Mouse (Mus musculus) heart, adult 9 months (tissue): ENCODE measurements around the gene Maats1.

Experiments used
- DNase-seq, 2 experiments: peaks; one replicate each; pipeline ENCODE4 v3.0.0; 2022; ENCODE audit warnings: low spot score in 2 of 2

Gene Maats1

DNA sequence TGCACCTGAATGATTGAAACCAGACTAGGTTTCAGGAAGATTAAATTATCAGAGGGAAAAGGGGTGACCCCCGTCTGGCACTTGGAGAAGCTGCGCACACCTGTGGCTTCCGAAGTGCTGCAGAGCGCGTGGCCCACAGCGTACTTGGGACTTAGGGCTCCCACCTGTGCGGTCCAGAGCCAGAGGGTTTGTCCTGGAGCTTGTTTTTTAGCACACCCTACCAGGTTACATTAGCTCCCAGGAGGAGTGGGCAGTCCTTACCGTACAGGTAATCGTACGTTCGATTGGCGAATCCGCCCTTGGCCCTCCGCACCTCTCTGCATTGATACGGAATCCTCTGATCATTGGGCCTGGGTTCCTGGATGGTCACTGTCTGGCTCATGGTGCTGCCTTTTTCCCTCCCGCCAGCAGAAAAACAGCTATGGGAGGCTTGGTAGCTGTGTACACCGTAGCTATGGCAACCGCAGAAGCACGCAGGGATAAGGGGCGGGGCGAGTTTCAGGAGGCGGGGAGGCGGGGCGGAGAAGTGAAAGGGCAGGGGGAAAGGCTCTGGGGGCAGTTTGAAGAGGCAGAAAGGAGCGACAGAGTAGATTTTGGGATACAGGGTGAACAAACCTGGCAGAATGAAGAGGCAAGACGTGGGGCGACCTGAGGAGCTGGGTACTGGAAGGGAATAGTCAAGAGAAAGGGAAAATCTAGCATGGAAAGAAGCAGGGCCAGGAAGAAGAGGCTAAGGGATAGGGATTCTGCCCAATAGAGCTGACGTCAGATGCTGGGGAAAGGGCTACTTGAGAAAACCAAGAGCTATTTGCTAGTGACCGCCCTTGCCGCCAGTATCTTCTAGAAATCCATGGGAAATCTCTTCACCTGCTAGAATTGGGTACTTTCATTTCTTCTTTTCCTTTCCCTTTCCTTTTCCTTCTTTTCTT lies at the start of gene Maats1:
Gene Maats1 (minus strand): TSS at position 748 of the 929 bp plus-strand sequence.
- peak; percentile 66 to 80 for DNase-seq

DNA sequence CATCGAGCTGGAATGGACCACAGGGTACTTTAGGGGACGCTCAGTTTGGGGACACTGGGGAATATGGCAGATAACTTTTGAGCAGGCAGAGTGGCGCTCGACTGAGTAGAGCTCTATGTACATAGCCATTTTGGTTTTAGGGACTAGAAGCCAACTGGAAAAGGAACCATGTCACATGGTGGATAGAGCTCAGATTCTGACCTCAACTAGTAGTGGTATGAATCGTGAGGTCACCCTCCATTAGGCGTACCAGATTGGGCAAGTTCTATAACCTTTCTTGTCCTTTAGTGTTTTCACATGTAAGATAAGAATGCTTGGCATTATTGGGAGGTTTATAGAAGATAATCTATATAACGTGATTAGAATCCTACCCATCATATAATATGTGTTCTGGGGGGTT lies 48.4 kb upstream of the Maats1 start:
- DNase-seq: no peak

DNA sequence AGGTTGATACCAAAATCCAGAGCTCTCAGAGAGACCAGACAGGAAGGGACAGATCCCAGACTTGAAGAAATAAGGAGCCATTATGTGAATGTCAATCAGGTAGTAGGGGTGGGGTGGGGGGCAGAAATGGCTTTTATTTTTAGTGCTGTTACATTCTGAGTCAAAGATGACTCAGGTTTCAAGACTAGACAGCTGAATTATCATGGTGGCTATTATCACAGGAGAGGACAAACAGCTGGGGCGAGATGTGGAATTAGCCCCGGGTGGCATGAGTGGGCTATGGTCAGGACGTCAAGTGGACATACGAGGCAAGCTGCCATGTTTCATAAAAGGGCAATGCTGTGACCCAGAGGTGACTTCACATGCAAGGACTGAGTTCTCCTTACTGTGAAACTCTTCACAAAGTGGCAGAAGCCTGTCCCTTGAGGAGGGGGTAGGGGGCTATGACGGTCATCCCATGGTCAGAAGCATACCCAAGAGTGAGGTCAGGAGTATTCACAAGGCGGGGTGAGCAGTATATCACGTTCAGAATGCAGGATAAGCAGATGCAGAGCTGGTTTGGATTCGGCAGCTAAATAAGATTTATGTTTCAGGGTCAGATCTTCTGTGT lies 47.4 kb upstream of the Maats1 start:
- DNase-seq: no peak

DNA sequence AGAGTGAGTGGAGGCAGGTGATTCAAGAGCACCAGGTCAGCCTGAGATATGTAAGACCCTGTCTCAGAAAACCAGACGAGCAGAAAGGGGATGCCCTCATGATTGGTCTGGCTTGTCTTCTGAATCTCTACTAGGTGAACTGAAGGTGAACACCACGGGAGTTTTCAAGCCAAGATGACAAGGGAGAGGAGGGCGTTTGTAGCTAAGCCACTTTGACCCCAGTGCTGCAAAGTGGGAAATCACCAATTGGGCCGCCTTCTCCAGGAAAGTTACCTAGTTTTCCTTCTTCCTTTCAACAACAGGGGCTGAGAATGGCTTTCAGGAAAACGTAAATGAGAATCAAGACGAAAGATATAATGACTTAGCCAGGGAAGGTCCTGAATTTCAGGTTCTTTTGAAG lies 46.8 kb upstream of the Maats1 start:
- DNase-seq: no peak

DNA sequence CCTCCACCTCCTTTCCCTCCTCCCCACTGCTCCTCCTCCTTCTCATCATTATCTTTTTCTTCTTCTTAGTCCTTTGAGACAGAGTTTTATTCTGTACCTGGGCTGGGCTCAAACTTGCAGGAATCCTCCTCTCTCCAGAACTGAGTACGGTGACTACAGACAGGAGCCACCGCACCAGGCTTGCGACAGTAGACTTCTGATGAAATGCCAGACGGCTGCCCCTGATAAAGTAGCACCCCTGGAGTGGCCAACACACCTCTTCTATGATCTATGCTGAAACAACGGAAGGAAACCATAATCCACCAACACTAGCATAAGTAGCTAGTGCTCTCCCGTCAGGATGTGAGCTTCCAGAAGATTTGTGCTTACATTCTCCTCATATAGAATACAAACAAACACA lies 45.4 kb upstream of the Maats1 start:
- DNase-seq: no peak

DNA sequence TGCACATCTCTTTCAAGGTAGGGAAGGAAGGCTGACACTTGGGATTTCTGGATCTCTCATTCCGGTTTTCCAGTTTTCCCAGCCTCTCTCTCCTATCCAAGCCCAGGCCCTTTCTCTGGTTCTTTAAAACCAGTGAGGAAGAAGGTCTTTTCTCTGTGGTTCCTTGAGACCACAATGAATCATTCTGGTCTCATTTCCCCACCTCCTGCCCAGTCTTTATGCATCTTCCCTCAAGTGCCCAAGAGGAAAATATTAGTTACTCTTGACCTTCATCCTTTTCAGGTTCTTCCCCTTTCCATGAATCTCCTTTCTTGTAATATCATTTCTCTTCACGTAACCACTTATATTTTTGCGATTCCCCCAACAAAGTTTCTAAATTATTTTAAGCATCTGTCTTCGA lies 43.8 kb upstream of the Maats1 start:
- no peak for DNase-seq

DNA sequence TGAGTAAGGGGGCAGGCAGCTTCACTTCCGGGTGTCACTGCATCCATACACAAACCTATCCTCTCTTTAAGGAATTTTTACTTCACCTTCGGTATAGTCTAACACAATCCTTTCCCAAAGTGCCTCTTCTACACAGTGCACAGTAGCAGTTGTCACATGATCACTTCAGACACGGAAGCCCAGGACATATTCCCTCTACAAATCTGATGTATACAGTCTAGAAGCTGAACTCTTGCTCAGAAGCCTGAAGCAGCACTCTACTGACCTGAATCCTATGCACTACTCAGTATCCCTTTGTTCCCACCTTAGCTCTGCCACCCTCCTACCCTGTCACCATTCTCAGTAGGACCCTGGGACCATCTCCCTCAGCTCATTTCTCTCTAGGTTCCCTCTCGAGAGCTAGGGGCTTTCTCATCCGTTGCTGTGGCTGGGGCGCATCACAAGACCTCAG lies 43.3 kb upstream of the Maats1 start:
- DNase-seq: no peak

DNA sequence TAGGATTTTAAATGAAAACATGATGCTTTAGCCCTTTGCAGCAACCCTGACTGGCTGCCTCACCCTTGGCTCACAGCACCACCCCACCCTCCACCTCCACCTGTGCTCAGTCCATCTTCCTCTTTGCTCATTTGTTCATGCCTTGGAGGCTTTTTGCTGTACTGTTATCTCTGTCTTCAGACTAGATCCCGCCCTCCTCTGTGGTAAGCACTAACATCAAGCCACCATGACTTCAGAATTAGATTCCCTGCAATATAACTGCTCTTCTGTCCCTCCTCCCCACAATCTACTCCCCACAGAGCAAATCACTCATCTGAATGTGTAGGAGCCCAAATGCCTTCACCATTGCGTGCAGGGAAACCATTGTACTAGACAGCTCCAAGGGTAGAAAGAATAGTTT lies 41.7 kb upstream of the Maats1 start:
- no peak for DNase-seq

DNA sequence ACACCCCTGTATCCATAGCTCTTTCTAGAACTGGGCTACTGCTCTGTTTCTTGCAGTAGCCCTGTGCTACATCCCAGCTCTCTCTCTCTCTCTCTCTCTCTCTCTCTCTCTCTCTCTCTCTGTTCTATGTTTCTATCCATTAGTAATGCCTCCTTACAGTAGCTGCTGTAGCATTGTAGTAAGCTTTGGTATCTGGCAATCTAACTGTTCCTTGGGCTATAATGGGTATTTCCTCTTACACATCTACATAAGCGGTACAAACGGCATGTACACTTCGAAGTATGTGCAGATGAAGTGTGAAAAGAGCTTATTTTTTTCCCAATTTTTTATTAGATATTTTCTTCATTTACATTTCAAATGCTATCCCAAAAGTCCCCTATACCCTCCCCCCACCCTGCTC lies 38.0 kb upstream of the Maats1 start:
- no peak for DNase-seq

DNA sequence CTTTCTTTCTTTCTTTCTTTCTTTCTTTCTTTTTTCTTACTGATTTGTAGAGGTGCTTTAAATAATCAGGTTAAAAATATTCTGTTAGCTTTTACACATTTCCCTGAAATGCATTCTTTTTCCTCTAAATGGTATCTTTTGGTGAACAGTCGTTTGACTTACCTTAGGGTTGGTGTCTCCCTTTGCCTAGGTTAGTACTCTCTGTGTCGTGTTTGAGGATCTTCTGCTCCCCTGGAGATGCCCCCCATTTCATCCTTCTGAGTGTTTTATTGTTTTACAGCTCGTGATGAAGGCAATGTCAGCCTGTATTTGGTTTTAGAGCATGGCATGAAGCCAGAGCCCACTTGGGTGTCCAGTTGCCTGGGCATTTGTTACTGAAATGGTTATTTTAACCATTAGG lies 37.5 kb upstream of the Maats1 start:
- DNase-seq: no peak

DNA sequence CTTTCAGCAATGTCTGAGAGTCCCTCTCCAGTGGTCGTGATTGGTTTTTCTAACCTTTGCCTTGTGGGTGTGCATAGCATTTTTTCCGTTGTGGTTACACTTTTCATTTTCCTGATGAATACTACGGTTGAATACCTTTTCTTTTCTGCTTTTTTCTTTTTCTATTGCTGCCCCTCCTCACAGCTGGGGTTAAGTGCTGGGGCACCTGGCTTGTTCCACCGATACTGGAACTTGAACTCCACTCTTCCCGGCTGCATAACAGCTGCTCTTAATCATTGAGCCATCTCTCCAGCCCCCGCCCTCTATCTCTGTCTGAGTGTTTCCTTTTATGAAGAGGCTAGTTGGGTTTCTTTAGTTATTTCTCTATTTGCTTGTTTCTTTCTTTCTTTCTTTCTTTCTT lies 37.1 kb upstream of the Maats1 start:
- no peak for DNase-seq

DNA sequence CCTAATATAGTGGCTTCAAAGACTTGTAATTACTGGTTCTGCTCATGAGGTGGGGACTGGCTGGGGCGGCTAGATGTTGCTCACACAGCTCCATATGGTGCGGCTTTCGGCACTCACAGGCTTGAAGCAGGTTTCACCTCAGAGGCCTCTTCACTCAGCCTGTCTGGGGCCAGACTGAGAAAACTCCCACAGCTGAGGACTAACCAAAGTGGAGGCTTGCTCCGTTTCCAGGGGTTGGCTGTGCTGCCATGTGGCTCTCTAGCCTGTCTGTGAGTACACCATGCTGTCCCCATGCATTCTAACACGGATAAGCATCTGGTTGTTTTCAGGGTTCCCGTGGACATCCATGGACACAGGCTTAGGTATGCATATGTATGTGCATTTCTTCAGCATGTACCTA lies 36.6 kb upstream of the Maats1 start:
- no peak for DNase-seq

DNA sequence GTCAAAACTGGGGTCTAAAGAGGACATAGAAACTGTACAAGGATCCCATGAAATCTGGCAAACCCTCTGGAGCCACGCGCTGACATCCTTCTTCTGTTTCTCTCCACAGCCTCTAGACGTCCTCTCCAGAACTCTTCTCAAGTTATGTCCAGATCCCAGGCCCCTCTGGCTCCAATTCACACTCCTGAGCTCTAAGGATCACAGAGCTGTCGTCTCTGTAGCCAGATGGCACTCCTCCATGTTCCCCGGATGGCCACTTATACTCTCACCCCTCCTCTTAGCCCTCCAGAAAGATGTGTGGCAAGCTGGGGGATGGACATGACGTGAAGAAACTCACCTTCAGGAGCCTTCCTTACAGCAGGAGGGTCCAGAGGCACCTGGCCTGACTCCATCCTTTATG lies 35.6 kb upstream of the Maats1 start:
- no peak for DNase-seq

DNA sequence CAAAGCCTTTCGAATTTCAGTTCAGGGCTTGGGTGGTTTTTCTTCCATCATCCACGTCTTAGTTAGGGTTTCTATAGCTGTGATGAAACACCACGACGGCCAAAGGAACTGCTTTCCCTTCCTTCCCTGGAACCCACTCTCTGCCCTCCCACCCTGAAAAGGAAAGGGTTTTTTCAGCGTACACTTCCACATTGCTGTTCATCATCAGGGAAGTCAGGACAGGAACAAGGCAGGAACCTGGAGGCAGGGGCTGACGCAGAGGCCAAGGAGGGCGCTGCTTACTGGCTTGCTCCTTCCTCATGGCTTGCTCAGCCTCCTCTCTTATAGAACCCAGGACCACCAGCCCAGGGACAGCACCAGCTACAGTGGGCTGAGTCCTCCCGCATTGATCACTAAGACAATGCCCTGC lies 34.9 kb upstream of the Maats1 start:
- DNase-seq: no peak

DNA sequence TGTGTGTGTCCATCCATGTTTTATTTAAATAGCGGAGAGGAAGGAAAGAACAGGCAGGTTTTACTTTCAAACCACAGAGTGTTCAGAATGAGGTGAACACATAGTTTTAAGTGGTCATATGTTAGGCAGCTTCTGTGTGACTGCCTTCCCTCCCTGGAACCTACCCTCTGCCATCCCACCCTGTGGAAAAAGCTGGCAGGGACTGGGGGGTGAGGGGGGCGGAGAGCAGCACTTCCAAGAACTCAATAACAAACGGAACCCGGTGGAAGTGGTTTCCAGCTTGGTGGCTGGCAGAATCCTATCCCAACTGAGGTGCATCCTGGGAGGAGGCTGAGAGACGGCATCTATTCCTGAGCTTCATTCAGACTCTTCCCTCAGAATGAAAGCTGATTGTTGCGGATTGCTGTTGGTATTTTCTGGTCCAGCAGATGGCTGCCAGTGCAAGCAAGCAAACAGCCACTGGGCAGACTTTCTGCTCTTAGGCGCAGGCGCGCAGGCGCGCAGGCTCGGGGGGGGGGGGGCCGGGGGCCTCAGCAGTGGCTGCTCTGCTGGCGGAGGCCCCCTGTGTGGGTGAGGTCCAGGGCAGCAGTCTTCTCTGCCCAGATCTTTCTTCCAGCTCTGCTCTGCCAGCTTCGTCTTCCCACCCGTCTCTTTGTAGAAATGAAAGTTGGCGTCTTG lies 34.4 kb upstream of the Maats1 start:
- DNase-seq: no peak

DNA sequence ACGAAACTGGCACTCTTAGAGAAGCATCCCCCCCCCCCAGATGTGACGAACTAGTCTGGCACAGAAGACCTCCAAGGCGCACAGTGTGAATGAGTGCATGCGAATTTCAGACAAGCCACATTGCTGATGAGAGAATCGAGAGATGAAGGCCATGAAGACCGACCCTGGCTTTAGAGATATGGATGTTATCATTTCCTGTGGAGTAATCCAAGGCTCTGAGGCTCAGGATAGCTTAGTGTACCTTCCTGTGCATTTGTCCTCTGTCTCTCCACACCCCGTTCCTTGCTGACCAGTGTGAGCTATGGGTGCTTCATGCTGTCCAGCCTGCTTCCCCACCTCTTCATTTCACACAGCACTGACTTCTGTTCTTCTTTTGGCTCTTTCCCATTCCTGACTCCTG lies 33.2 kb upstream of the Maats1 start:
- no peak for DNase-seq

DNA sequence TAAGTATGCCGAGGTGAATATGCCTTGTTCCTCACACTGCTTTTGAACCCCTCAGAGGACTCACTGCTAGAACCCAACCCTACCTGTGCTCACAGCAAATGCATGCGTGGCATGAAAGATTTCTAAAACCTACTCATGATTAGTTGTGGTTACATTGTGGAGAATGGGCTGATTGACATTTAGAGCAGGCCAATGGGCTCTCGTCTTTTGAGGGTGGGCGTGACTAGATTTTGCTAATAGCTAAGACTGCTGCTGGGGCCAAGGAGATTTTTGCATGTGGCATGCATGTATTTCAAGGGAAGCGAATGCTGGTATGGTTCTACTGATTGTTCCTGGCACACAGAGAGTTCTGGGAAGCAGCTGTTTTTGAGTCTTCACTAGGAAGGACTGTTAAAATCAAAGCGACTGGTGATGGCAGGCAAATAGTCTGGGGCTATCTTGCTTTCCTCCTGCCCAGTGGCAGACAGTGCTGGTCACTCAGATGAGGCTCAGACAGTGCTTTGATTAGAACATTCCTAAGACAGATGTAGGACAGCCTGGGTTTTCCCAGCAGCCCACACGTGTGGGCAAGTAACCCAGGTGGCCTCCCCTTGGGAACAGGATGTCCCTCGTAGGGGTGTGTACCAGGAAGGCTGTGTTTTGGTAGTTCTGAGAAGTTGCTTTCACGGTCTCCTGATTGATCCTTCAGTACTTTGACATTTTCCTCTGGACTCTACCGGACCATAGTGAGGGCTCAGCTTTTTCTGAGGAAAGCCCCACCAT lies 32.6 kb upstream of the Maats1 start:
- DNase-seq: no peak

DNA sequence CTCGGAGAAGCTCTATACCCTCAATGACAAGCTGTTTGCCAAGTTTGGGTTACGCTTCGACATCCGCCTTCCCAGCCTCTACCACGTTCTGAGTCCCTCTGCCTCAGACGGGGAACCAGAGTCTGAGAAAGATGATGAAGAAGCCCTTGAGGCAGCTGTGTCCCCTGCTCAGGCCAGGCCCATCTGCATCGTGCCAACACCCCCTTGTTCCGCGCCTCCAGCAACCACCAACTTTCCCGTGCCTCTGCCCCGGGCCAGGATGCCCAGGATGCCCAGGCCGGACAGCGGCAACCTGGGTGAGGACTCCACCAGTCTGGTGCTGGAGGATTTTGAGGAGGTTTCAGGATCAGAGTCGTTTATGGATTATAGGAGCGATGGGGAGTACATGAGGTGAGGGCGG lies 32.0 kb upstream of the Maats1 start:
- DNase-seq: no peak

DNA sequence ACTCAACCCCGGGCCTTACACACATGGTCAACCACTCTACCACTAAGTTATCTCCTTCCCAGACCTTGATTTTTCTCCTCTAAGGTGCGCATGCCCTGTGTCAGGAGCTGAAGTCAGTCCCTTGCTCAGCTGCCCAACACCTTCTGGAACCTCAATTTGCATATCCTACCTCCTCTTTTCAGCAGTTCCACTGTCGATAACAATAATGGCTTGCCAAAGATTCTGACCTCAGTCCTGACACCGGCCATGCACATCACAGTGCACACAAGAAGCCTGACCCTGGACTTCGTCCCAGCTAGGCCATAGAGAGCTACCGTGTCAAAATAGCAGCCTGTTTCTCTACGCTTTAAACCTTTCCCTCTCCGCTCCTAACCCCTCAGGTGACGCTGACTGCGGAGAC lies 31.5 kb upstream of the Maats1 start:
- DNase-seq: peak; percentile 46 to 58

DNA sequence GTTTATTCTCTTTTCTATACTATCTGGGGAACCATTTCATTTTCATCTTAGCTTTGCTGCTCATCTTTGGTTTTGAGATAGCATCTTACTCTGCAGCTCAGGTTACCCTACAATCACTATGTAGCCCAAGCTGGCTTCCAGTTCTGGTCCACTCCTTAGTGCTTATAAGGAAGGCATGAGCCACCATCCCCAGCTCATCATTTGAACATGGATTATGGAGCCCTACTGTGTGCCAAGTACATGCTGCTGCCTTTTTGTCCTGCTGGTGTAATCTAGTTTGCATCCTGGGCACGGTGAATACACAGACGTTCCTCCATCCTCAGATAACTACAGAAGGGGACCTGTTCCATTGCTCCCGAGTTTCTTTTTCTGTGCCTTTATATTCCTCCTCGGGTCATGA lies 30.9 kb upstream of the Maats1 start:
- DNase-seq: no peak

DNA sequence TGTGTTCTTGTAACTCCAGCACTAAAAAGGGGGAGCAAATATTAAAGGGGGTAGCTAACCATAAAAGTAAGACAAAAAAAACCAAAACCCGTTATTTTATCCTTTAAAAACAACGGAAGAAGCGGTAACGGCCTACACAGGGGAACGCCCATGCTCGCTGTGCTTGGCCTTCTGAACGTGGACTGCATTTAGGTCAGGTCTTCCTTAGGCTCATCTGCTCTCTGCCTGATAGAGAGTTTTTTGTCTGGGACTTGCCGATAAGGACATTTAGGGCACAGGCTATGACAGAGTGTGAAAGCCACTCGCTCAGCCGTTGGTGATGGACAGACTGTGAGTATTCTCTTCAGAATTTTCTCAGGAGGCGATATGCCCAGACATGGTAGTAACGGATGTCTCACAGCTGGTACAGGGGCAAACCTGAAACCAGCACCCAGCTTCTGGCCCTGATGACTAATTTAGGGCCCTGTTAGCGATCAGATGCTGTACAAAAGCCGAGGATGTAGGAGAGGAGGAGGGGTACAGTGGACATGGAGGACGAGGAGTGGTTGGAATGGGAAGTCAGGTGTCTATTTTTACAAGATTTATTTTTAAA lies 29.9 kb upstream of the Maats1 start:
- no peak for DNase-seq
